Mouse (Mus musculus): ENCODE results near the gene D1Pas1. TPM values are rescaled to one million over a fixed set of nuclear protein-coding genes. Genes with fewer than 3 reads are reported as not detected.

D1Pas1 gene
- total and polyA plus RNA-seq, 2 experiments from 2014 or later = 0.06 TPM; not detected in 1

DNA sequence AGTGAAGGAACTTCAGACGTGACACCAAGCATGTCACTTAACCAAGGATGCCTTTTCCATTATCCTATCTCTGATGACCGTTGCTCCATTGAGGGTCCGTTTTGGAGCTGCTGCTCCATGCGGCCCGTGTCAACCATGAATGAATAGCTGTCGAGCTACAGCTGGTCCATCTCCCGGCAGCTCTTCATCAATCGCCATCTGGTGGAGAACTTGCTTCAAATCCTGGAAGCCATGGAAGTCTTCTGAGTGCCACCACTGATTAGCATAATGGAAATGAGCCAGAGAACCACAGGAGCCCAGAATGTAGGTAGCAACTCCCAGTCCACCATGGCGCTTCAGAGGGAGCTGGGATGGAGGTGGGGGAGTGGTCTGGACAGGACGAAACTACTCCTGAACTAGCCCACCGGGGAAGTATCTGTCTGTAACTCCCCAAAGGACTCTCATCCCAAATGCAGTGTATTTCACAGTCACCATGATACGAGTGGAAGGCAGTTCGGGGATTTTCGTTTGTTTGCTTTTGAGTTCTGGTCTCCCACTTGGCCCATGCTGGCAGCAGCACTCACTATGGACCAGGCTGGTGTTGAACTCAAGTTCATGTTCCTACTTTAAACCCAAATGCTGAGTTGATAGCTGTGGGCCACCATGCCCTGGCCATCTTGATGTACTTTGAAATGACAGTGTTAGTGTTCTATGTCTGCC lies 39.2 kb downstream of the D1Pas1 start:
- Histone ChIP-seq H3K36me3 (ENCODE audit: insufficient read depth, low read length) (no peaks in the 10 kb centered on the region), H3K27ac (ENCODE audit: low read depth, low read length) (no peak overlapping the region), H3K4me2 (ENCODE audit: low read depth, low read length, poor library complexity, severe bottlenecking) (no peak overlapping the region), H3K4me3 (ENCODE audit: low read depth, low read length) (no peak overlapping the region), H3K27me3 (ENCODE audit: insufficient read depth, low read length) (0 out of 2 replicates have a peak, but pooled peaks cover 3% of the 10 kb centered on the region), H3K4me1 (ENCODE audit: insufficient read depth, low read length) (no peaks in the 10 kb centered on the region), H3K9me3 (ENCODE audit: low read length) (no peaks in the 10 kb centered on the region), H3K9ac (replicated peaks; ENCODE audit: low read length, poor library complexity, severe bottlenecking) (no peak overlapping the region)
- ATAC-seq (ENCODE audit: low FRiP score) = no peak
- DNase-seq (ENCODE audit: low spot score) = no peak
- WGBS = 90% methylated on average over 14 of the region's 14 CpGs
- TF ChIP-seq CTCF (IDR thresholded peaks at IDR 0.05) = no peak

DNA sequence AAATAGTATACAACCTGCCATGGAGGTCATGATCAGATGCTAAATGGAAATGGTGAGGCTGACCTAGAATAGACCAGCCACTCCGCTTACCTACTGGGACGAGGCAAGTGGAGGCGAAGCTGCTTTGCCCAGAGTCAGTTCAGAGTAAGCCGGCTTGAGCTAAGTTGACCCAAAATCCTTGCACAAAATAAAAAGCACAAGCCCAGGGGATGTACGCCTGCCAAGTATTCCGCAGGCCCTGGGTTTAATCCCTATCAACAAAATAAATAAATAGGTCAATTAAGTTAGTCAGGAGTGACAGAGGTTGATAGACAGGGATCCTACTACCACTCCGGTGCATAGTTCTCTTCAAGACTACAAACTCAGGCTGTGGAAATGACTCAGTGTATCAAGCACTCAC lies 41.0 kb downstream of the D1Pas1 start:
- Histone ChIP-seq H3K27me3 (ENCODE audit: insufficient read depth, low read length) (no peaks in the 10 kb centered on the region), H3K4me2 (ENCODE audit: low read depth, low read length, poor library complexity, severe bottlenecking) (no peak overlapping the region), H3K9ac (replicated peaks; ENCODE audit: low read length, poor library complexity, severe bottlenecking) (no peak overlapping the region), H3K36me3 (ENCODE audit: insufficient read depth, low read length) (no peaks in the 10 kb centered on the region), H3K27ac (ENCODE audit: low read depth, low read length) (no peak overlapping the region), H3K4me1 (ENCODE audit: insufficient read depth, low read length) (no peaks in the 10 kb centered on the region), H3K4me3 (ENCODE audit: low read depth, low read length) (no peak overlapping the region), H3K9me3 (ENCODE audit: low read length) (no peaks in the 10 kb centered on the region)
- no peak for TF ChIP-seq CTCF (IDR thresholded peaks at IDR 0.05)
- DNase-seq (ENCODE audit: low spot score) (no peak), ATAC-seq (ENCODE audit: low FRiP score) (no peak)
- whole genome bisulfite sequencing = 77% methylated on average over 7 of the region's 7 CpGs

DNA sequence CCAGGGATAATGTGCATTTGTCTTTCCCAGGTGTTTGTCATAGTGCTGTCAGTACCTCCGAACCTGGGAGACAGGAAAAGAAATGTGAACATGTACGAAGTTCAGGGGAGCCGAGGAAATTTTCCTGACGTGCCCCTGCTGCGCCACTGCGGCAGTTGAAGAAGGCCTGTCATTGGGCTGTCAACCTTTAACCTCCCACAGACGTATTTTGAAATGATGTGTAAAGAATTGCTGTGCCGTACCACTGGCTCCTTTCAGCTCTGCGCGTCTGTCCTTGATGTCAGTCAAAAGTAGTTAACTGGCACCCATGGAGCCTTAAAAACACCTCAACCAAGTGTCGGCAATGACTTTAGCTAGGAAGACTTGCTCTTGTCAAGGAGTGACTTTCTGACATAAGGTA lies 42.9 kb downstream of the D1Pas1 start:
- no peaks in the 10 kb centered on the region for H3K36me3 ChIP-seq (ENCODE audit: insufficient read depth, low read length)
- 81% methylated on average over 11 of the region's 11 CpGs for WGBS
- ATAC-seq (ENCODE audit: low FRiP score) = no peak

DNA sequence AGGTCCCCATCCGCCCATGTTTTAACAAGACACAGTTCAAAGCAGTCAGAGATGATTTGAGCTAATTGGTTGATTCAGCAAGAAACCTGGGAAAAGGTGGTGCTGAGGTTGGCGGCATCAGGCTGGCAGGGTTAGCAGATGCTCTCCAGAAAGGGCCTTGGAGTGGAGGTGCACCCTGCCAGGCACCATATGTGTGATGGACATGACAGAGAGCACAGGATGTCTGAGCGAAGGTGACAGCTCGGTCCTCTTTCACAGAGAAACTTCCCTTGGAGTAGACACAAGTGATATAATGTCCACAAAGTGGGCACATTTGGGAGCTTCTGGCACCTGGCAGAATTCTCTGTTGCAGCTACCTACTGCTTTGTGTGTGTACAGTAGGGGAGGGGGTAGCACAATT lies 44.4 kb downstream of the D1Pas1 start:
- H3K4me1 ChIP-seq (ENCODE audit: insufficient read depth, low read length) = no peaks in the 10 kb centered on the region
- H3K9ac ChIP-seq (replicated peaks; ENCODE audit: low read length, poor library complexity, severe bottlenecking) = no peak overlapping the region
- no peaks in the 10 kb centered on the region for H3K27me3 ChIP-seq (ENCODE audit: insufficient read depth, low read length)
- H3K4me3 ChIP-seq (ENCODE audit: low read depth, low read length) = no peak overlapping the region
- no peak overlapping the region for H3K4me2 ChIP-seq (ENCODE audit: low read depth, low read length, poor library complexity, severe bottlenecking)
- ATAC-seq (ENCODE audit: low FRiP score) (no peak), DNase-seq (ENCODE audit: low spot score) (peak; percentile 21)
- H3K36me3 ChIP-seq (ENCODE audit: insufficient read depth, low read length) = no peaks in the 10 kb centered on the region
- no peak for TF ChIP-seq CTCF (IDR thresholded peaks at IDR 0.05)
- 89% methylated on average over 4 of the region's 4 CpGs for WGBS
- no peak overlapping the region for H3K27ac ChIP-seq (ENCODE audit: low read depth, low read length)
- H3K9me3 ChIP-seq (ENCODE audit: low read length) = no peaks in the 10 kb centered on the region

More for the DNA sequence above, 42.9 kb downstream of the D1Pas1 start:
- H3K4me3 ChIP-seq (ENCODE audit: low read depth, low read length) = no peak overlapping the region
- H3K27me3 ChIP-seq (ENCODE audit: insufficient read depth, low read length) = no peaks in the 10 kb centered on the region
- TF ChIP-seq CTCF (IDR thresholded peaks at IDR 0.05) = no peak
- DNase-seq (ENCODE audit: low spot score) = no peak
- no peaks in the 10 kb centered on the region for H3K4me1 ChIP-seq (ENCODE audit: insufficient read depth, low read length)
- no peaks in the 10 kb centered on the region for H3K9me3 ChIP-seq (ENCODE audit: low read length)
- H3K4me2 ChIP-seq (ENCODE audit: low read depth, low read length, poor library complexity, severe bottlenecking) = no peak overlapping the region
- no peak overlapping the region for H3K27ac ChIP-seq (ENCODE audit: low read depth, low read length)
- no peak overlapping the region for H3K9ac ChIP-seq (replicated peaks; ENCODE audit: low read length, poor library complexity, severe bottlenecking)

DNA sequence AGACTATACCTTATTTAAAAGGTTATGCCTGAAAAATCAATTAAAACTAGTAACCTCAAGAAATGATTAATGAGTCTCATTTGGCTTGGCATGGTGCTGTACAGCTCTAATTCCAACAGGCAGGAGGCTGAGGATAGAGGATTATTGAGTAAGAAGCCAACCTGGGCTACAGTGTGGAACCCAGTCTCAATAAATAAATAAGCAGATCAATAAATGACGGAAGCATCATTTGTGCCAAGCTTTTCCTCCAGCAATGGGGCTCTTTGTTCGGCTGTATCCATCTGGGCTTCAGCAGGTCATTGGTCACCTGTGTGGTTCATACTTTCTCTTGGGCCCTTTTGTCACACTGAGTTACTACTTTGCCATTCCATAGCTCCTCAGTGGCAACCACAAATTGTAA lies 46.9 kb downstream of the D1Pas1 start:
- Histone ChIP-seq H3K27ac (ENCODE audit: low read depth, low read length) (no peak overlapping the region), H3K36me3 (ENCODE audit: insufficient read depth, low read length) (no peaks in the 10 kb centered on the region), H3K27me3 (ENCODE audit: insufficient read depth, low read length) (no peaks in the 10 kb centered on the region), H3K9ac (replicated peaks; ENCODE audit: low read length, poor library complexity, severe bottlenecking) (no peak overlapping the region), H3K4me3 (ENCODE audit: low read depth, low read length) (no peak overlapping the region), H3K9me3 (ENCODE audit: low read length) (no peaks in the 10 kb centered on the region), H3K4me2 (ENCODE audit: low read depth, low read length, poor library complexity, severe bottlenecking) (no peak overlapping the region), H3K4me1 (ENCODE audit: insufficient read depth, low read length) (no peaks in the 10 kb centered on the region)
- ATAC-seq (ENCODE audit: low FRiP score) (no peak), DNase-seq (ENCODE audit: low spot score) (no peak)
- WGBS = 95% methylated on average over 2 of the region's 2 CpGs
- TF ChIP-seq CTCF (IDR thresholded peaks at IDR 0.05) = no peak

DNA sequence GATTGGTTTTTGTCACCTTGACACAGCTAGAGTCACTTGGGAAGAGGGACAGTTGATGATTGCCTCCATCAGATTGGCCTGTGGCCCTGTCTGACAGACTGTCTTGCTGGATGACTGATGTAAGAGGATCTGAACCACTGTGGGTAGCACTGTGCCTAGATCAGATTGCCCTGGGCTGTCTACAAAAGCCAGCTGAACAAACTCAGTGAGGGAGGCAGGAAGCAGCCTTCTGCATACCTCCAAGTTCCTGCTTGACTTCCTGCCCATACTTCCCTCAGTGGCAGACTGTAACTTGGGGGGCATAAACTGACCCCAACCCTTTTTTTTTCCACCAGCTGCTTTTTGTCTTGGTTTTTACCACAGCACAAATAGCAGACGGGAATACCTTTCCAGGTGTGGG lies 48.5 kb downstream of the D1Pas1 start:
- TF ChIP-seq CTCF (IDR thresholded peaks at IDR 0.05) = no peak
- H3K4me1 ChIP-seq (ENCODE audit: insufficient read depth, low read length) = no peaks in the 10 kb centered on the region
- ATAC-seq (ENCODE audit: low FRiP score) (no peak), DNase-seq (ENCODE audit: low spot score) (no peak)
- H3K9me3 ChIP-seq (ENCODE audit: low read length) = no peaks in the 10 kb centered on the region
- no peak overlapping the region for H3K4me2 ChIP-seq (ENCODE audit: low read depth, low read length, poor library complexity, severe bottlenecking)
- no peak overlapping the region for H3K27ac ChIP-seq (ENCODE audit: low read depth, low read length)
- no peaks in the 10 kb centered on the region for H3K27me3 ChIP-seq (ENCODE audit: insufficient read depth, low read length)
- no peak overlapping the region for H3K4me3 ChIP-seq (ENCODE audit: low read depth, low read length)
- H3K9ac ChIP-seq (replicated peaks; ENCODE audit: low read length, poor library complexity, severe bottlenecking) = no peak overlapping the region
- WGBS = 85% methylated on average over 1 of the region's 1 CpGs
- H3K36me3 ChIP-seq (ENCODE audit: insufficient read depth, low read length) = no peaks in the 10 kb centered on the region

Data from midbrain, postnatal 0 days (tissue).